Comparison of ENCODE assay signal across 10 mouse cellular contexts in the genomic region with DNA sequence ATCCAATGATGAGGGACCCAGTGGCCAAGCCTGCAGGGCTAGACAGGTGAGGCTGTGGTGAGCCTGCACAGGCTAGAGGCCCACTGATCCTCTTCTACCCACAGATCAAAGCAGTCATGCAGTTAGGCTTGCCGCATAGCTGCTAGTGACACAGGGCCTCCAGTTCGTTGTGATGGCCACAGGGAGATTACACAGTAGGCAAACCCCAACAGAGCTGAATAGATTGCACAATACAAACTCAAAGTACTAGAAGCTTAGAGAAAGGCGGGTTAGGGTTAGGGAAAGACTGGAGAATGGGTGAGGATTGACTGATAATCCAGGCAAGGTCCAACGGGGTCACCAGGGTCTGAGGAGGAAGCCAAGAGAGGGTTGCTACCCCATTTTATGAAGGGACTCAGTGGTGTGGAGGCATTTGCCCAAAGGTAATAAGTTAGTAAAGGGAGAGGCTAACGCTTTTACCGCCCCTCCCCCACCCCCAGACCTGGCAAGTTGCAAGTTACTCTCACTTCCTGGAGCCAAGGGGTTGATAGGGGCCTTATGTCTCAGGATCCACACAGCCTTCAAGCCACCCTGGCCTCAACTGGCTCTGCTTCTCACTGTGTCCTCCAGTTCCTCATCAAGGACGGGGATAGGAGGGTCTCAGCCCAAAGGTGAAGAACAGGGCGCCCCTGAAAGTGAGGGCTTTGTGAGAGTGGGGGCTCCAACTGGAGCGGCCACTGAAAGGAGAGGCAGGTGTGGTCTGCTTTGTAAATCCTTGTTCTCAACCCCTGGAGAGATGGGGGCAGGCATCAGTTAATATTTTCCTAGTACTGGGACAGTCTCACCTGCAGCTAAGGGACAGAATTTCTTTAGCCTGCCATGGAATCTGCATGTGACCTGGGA. TPM values are rescaled to one million over a fixed set of nuclear protein-coding genes. Genes with fewer than 3 reads are reported as not detected.
DNase-seq lines count a peak whose midpoint lies in the region; ATAC-seq and TF ChIP-seq lines count a peak whose summit lies in the region.
"Had no signal": no experiment of that assay in that cellular context is flagged by ENCODE, and none has a peak within 500 bp of the region (broad histone marks: within the 10 kb centered on the region; RNA-seq: fewer than 3 reads in every experiment).

No protein-coding gene starts in this region.

- no peak overlapping the region for H3K9ac ChIP-seq in kidney, embryonic 15.5 days

- TF ChIP-seq CTCF in G1E (IDR thresholded peaks at IDR 0.05; ENCODE audit: low read depth, low read length) = no peak

- no peaks in the 10 kb centered on the region for H3K9me3 ChIP-seq in kidney, embryonic 15.5 days (replicated peaks)
- no peaks in the 10 kb centered on the region for H3K9me3 ChIP-seq in G1E (replicated peaks)
- no peaks in the 10 kb centered on the region for H3K9me3 ChIP-seq in limb, embryonic 10.5 days (replicated peaks)

- H3K27me3 ChIP-seq in kidney, embryonic 15.5 days = no peaks in the 10 kb centered on the region
- peaks cover 76% of the 10 kb centered on the region for H3K27me3 ChIP-seq in G1E (ENCODE audit: insufficient read depth, low read length)
- H3K27me3 ChIP-seq in limb, embryonic 10.5 days (ENCODE audit: low read depth, poor library complexity, severe bottlenecking) = no peaks in the 10 kb centered on the region

- WGBS in kidney, embryonic 15.5 days = 54% methylated on average over 9 of the region's 9 CpGs
- WGBS in limb, embryonic 10.5 days = 64% methylated on average over 9 of the region's 9 CpGs

- H3K4me3 ChIP-seq in kidney, embryonic 15.5 days (replicated peaks) = no peak overlapping the region
- no peak overlapping the region for H3K4me3 ChIP-seq in G1E (ENCODE audit: low read depth, low read length)
- no peak overlapping the region for H3K4me3 ChIP-seq in limb, embryonic 10.5 days

- no peak overlapping the region for H3K4me2 ChIP-seq in kidney, embryonic 15.5 days

- H3K36me3 ChIP-seq in kidney, embryonic 15.5 days = no peaks in the 10 kb centered on the region
- H3K36me3 ChIP-seq in G1E (replicated peaks) = no peaks in the 10 kb centered on the region
- H3K36me3 ChIP-seq in limb, embryonic 10.5 days = no peaks in the 10 kb centered on the region

- H3K4me1 ChIP-seq in kidney, embryonic 15.5 days = peaks cover 34% of the 10 kb centered on the region
- peaks cover 35% of the 10 kb centered on the region for H3K4me1 ChIP-seq in G1E (ENCODE audit: insufficient read depth, low read depth, low read length)
- peaks cover 39% of the 10 kb centered on the region for H3K4me1 ChIP-seq in limb, embryonic 10.5 days

- ATAC-seq in kidney, embryonic 15.5 days (replicated peaks; ENCODE audit: low FRiP score) = peak; percentile 58; the same call in 1 of the 2 replicates
- peak; percentile 42; the same call in 1 of the 2 replicates for ATAC-seq in G1E (ENCODE audit: extremely low read depth, insufficient number of reproducible peaks, low FRiP score, poor library complexity, severe bottlenecking)
- ATAC-seq in megakaryocyte-erythroid progenitor cell, adult 5-6 weeks (replicated peaks; ENCODE audit: low FRiP score, low TSS enrichment, poor library complexity, severe bottlenecking) = 0 out of 2 replicates have a peak, but pooled peaks have one; percentile 28
- ATAC-seq: CD4-positive, CD25-positive, alpha-beta regulatory T cell, adult 4 months; lung, postnatal 0 days had no signal

- H3K27ac ChIP-seq in kidney, embryonic 15.5 days = peak overlapping the region; percentile 47
- peak overlapping the region; percentile 72 for H3K27ac ChIP-seq in limb, embryonic 10.5 days

- DNase-seq in kidney, adult 18-20 months = no peak
- no peak for DNase-seq in G1E (ENCODE audit: low spot score)
- no peak for DNase-seq in limb, embryonic 10.5 days (ENCODE audit: low spot score)
- DNase-seq in adrenal gland, postnatal 36 days = no peak
- no peak for DNase-seq in adrenal gland, postnatal 14 days
- DNase-seq in layer of hippocampus, adult 18-20 months (ENCODE audit: low spot score in 2 of 2) = no peak

RNA-seq across cellular contexts. Expression of a gene that starts 13.2 kb away (rescaled TPM):
- 10.6 and 11.4 TPM in 2 replicates for polyA plus RNA-seq in kidney, embryonic 15.5 days (2015; fragmentation: Nextera tagmentation; extraction: Ambion mirVana)
- total RNA-seq in G1E (2014; fragmentation: Nextera tagmentation) (not detected in 2 replicates), G1E (2017) (2.1 TPM in 2 replicates)
- polyA plus RNA-seq in G1E (2012) = 0.04 and 0.12 TPM in 2 replicates
- polyA plus RNA-seq in limb, embryonic 10.5 days (2016; fragmentation: Nextera tagmentation; extraction: Ambion mirVana) = 8.8 and 11.9 TPM in 2 replicates
- not detected in 2 replicates for total RNA-seq in megakaryocyte-erythroid progenitor cell, adult 5-6 weeks (2014; fragmentation: Nextera tagmentation)
- total RNA-seq in megakaryocyte-erythroid progenitor cell, adult 5-6 weeks (2017) = not detected in 2 replicates
- 10 to 100 TPM; 43.5 to 66.9 TPM for total RNA-seq in adrenal gland, postnatal 36 days (2021)
- 39.2 and 40.7 TPM in 2 replicates for total RNA-seq in adrenal gland, postnatal 14 days (2021)
- 100 to 1,000 TPM; 133 to 150 TPM for total RNA-seq in layer of hippocampus, adult 18-20 months (2021)
- polyA plus RNA-seq: CD4-positive, CD25-positive, alpha-beta regulatory T cell, adult 4 months had no signal

RNA-seq across cellular contexts. Expression of a gene that starts 27.3 kb away (rescaled TPM):
- polyA plus RNA-seq in kidney, embryonic 15.5 days (2015; fragmentation: Nextera tagmentation; extraction: Ambion mirVana) = 0.30 TPM in 1 of 2 replicates, not detected in the other
- total RNA-seq in G1E (2014; fragmentation: Nextera tagmentation) (not detected in 2 replicates), G1E (2017) (not detected in 2 replicates)
- polyA plus RNA-seq in G1E (2012) = not detected in 2 replicates
- not detected in 2 replicates for polyA plus RNA-seq in limb, embryonic 10.5 days (2016; fragmentation: Nextera tagmentation; extraction: Ambion mirVana)
- total RNA-seq in megakaryocyte-erythroid progenitor cell, adult 5-6 weeks (2014; fragmentation: Nextera tagmentation) = 0.48 TPM in 1 of 2 replicates, not detected in the other
- total RNA-seq in megakaryocyte-erythroid progenitor cell, adult 5-6 weeks (2017) = not detected in 2 replicates
- not detected for total RNA-seq in adrenal gland, postnatal 36 days (2021)
- not detected in 2 replicates for total RNA-seq in adrenal gland, postnatal 14 days (2021)
- 1 to 10 TPM in 1 of 2 experiments, under 1 TPM in 1; 0.46 to 1.1 TPM for total RNA-seq in layer of hippocampus, adult 18-20 months (2021)
- polyA plus RNA-seq: CD4-positive, CD25-positive, alpha-beta regulatory T cell, adult 4 months had no signal

Comparison
In these comparisons a context has a peak if more than half of its experiments do, and no peak if none do; other contexts are left out.
1. RNA of a gene that starts 13.2 kb away (total RNA-seq): 133 to 150 TPM in layer of hippocampus, adult 18-20 months, 43.5 to 66.9 TPM in adrenal gland, postnatal 36 days and 39.2 to 40.7 TPM in adrenal gland, postnatal 14 days; 2.1 TPM in G1E and not detected in megakaryocyte-erythroid progenitor cell, adult 5-6 weeks; every median in the first group is over 10 times any median in the second.
2. Peak in every context shown above with its lines, with median percentiles within 50 percentile points of each other: ATAC-seq.